Mouse (Mus musculus) natural killer cell, adult 2 months (primary cell): ENCODE data around the gene Zscan20.
"Not testable (repeated sequence)": the region's sequence is repeated elsewhere in the genome, so short reads cannot be mapped to it uniquely, and the experiment has no call there.

Experiments
- DNase-seq, 2 experiments: peaks; one replicate each; pipeline ENCODE4 v3.0.0; 2022; ENCODE audit warnings: low spot score in 2 of 2

Zscan20 gene

DNA sequence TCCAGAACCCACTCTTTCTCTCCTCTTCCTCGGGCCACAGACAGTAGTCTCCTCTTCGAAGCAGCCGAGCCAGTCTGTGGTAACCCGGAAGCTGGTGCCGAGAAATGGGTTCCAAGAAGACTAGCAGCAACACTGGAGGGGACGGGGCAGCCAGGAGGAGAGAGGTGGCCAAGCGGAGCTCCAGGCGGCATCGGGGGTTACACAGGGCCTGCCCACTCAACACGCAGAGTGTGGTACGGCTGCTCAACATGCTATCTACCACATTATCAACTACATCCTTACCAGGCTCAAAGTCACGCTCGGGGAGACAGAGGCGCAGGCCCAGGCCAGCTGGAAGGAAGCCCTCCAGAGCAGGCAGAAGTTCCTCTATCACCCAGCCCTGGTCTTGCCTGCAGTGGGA lies 5.9 kb upstream of the Zscan20 start:
- DNase-seq, result no peak

DNA sequence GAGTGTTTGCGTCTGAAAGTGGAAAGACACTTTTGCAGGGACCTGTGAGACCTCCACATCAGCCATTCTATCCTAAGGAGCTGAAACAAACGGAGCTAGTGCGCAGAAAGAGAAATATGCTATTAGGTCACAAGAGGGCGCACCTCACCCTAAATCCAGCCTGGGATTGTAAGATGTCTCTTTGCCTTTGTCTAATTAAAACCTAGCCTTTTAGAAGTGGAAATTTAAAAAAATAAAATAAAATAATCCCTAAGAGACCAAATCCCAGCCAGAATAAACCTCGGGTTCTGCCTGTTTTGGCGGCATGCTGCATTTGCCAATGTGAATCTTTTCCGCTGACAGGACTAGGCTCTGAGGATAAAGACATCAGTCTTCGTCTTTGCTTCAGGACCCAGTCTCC lies 3.4 kb upstream of the Zscan20 start:
- peak in 1 of 2 experiments; percentile 49 for DNase-seq

DNA sequence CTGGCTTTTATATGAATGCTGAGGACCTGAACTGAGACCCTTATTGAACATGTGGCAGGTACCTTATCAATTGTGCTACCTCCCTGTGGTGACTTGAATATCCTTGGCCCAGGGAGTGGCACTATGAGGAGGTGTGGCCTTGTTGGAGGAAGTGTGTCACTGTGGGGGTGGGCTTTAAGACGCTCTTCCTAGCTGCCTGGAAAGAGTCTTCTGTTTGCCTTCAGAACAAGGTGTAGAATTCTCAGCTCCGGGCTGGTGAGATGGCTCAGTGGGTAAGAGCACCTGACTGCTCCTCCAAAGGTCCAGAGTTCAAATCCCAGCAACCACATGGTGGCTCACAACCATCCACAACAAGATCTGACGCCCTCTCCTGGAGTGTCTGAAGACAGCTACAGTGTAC lies 1.8 kb upstream of the Zscan20 start:
- DNase-seq, result not testable (repeated sequence)

DNA sequence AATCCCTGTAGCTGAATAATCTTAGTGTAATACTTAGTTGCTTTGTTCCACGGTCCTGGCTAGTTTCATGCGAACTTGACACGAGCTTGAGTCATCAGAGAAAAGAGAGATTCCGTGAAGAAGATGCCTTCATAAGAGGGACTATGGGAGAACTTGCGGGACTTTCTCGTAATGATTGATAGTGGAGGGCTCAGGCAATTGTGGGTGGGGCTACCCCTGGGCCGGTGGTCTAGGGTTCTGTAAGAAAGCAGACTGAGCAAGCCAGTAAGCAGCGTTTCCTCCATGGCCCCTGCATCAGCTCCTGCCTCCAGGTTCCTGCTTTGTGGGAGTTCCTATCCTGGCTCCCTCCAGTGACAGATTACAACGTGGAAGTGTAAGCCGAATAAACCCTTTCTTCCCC lies 808 bp upstream of the Zscan20 start:
- DNase-seq, result no peak

DNA sequence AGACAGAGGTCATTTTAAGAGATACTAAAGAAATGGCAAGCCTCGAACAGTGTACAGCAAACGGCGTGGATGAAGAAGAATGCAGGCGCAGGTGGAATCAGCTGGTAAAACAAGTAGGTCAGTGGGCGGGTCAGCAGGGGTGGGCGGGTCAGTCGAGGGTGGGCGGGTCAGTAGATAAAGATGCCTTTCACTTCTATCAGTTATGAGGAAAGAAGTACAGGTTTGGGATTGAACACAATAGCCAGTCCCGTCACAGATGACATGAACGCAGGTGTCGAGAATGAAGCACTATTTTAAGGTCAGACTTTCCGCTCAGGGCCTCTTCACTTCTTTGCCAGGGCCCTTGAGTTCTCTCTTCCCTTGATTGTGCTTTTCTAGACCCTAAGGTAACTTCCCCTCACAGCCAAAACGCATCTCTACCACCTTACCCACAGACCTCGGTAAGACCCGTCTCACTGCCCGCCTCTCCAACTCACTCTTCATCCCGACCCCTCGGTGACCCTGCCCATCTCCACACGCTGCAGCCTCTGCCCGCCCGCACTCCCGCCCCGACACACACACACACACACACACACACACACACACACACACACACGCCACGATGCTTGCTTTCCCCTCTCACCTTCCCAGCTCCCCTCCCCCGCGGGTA lies 498 bp downstream of the Zscan20 start:
- no peak for DNase-seq

DNA sequence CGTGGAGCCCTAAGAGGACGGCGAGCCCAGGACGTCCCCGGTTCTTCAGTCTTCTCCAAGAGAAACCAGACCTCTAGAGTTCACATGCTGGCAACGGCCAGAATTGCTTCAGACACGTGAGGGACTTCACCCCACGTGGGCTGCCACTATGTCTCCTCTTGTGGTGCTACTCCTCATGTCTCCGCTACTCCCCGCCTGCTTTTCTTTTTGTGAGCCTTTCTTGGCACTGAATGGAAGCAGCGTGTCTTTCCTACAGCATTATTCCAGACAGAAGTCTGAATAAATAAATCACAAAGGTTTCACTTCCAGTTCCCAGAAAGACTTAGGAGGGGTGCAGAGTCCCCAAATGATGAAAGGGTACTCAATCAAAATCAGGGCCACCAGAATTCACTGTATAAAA lies 2.2 kb downstream of the Zscan20 start:
- no peak for DNase-seq

DNA sequence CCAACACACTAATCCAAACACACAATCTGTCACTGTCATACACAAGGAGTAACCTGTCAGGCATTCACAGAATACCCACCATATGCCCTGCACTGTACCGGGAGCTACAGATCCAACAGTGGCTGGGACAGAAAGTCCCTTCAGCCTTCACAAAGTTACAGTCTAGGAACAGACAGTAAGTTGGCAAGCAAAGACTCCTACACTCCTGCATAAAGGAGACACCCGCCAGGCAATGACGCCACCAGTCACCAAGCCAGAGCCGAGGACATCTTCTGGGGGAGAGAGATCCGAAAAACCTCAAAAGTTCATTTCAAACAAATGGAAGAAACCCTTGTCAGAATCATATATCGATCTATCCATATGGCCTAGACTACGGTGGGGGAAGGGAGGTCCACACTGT lies 3.3 kb downstream of the Zscan20 start:
- no peak for DNase-seq

DNA sequence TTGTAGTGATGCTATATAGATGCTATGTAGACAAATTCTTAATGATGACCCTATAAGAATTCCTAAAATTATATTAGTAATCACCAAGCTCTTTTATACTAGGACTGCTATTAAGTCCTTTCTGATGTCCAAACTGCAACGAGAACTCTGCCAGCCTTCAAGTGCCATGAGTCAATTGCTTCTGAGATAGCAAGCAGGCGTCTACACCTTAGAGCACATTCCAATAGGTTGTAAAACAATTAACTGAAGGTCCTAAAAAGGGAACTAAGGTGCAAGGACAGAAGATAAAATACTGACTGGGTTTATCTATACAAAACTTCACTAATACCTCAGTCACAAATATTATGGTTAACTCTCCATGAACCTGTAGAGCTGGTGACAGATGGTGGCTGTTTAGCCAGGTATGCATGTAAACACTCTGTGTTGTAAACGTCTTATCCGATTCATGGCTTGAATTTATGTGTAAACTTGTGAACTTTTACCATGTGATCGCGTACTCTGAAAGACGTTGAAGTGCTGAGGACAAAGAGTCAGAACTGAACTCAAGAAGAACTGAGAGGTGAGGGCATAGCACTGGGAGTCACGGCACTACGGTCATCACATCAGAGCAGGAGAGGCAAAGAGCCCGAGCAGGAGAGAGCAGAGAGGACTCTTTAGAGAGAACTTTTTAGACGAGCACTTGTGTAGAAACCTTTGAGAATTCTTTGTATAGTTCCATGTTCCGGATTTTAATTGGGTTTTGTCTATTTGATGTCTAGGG lies 11.9 kb downstream of the Zscan20 start:
- DNase-seq, result no peak

DNA sequence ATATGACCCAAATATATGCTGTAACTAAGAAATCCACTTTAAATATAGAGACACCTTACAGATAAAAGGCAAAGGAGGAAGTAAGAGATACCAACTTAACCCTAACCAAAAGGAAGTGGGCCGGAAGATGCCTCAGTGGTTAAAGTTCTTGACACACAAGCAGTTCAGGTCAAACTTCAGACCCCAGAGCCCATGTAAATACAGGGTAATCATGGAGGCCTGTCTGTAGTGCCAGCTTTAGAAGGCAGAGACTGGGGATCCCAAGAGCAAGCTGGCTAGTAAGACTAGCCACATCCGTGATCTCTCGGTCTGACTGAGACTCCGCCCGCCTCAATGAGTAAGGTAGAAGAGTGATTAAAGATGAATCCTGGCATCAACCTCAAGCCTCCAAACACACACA lies 15.8 kb downstream of the Zscan20 start:
- DNase-seq, result peak in 1 of 2 experiments; percentile 32

DNA sequence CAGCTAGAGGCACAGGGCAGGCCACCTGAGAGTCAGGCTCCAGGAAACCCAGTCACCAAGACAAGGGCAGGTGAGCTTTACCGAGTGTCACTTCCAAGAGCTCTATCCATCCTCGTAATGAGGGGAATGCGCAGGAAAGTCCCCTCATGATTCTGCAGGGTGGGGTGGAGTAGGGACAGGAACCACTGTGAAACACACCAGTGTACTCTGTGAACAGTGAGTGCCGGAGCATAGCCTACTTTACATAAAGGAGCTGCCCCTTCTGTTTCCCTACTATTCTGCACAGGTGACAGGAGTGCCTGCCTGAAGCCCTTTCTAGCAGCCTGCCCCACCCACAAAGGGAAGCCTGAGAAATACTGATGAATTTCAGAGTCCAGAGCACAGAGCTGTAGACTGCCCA lies 16.6 kb downstream of the Zscan20 start:
- DNase-seq, result no peak

DNA sequence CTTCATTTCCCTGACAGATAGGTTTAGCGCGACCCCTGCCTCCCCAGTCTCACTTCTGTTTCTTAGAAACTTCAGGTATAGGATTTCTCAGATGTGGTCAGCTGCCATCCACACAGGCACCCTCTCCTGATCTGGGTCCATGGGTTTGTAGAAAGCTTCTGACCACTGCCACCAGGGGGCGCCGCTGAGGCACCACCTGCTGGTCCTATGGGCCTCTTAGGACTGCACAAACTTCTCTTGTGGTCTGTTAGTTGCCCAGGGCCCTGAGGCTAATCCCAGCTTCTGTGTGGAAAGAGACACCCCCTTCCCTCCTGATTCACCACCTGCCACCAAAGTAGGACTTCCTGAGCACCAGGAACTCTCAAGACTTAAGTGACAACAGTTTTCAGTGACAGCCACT lies 30.7 kb downstream of the Zscan20 start:
- DNase-seq, result peak; percentile 22 to 54

DNA sequence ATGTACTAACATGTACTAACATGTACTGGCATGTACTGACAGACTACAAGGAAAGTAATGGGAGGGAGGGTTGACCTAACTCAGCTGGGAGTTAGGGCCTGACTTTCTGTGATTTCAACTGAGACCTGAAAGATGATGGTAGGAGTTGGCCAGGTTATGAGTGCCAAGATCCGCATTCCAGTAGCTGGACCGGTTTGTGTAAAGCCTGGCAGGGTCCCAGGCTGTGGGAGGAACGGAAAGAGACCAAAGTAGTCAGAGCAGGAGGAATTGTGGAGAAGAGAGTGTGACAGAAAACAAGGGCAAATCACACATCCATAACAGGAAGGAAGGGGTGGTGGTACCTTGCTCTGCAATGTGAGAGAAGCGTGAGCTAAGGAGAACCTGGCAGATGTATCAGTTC lies 34.1 kb downstream of the Zscan20 start:
- DNase-seq, result no peak

DNA sequence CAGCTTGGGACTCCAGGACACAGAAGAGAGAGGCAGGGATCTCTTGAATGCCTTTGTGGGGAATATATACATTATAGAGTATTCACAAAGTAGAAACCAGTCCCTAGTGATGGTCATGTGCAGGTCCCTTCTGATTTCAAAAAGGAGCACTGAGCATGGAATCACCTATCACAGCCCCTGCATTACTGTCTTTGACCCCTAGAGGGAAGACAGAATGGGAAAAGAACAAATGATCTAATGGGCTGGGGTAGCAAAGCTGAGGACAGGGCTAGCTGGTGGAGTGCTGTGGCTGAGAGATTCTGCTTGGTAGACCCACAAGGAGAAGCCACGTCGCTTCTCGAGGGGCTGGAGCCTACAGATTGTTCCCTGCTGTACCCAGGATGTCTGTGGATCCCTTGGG lies 49.6 kb downstream of the Zscan20 start:
- DNase-seq, result no peak

DNA sequence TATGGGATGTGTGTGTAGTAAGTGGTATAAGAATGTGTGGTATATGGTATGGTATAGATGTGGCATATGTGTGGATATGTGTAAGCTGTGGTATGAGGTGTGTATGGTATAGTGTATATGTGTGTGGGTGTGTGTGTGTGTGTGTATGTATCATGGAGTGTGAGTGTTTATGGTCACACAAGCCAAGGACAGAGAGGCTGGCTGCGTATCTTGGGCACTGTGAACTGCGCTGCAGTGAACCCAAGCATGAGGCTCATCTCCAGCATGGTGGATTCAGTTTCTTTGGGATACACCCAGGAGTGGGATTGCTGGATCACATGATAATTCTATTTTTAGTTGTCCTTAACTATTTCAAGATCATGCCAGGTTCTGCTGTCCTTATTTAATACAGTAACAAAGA lies 55.7 kb downstream of the Zscan20 start:
- no peak for DNase-seq

DNA sequence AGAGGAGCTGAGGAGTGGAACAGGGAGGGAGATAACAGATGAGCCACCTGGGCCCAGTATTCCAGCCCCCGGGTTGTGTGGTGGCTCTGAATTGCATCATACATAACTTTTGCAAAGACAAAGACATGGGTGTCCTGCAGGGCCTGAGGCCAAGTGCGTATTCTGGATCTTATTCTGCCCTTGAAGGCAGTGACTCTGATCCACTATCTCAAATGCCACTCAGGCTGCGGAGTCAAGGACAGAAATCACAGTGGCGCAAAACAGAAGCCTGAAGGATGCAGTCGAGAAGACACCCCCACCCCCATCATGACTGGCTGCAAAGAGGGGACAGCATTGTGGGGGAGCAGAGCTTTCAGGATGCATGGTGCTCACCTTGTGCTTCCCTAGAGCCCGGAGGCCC lies 59.1 kb downstream of the Zscan20 start:
- no peak for DNase-seq

DNA sequence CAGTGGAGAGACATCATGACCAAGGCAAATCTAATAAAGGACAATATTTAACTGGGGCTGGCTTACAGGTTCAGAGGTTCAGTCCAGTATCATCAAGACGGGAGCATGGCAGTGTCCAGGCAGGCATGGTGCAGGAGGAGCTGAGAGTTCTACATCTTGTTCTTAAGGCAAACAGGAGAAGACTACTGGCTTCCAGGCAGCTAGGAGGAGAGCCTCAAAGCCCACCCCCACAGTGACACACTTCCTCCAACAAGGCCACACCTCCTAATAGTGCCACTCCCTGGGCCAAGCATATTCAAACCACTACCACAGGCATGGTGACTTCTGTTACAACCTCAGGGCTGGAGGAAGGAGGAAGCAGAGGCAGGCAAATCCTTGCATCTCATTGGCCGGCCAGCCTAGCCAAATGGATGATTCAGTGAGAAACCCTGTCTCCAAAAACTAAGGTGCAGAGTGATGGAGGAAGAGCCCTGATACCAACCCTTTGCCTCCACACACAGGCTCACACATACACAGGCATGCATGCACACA lies 65.9 kb downstream of the Zscan20 start:
- not testable (repeated sequence) for DNase-seq

DNA sequence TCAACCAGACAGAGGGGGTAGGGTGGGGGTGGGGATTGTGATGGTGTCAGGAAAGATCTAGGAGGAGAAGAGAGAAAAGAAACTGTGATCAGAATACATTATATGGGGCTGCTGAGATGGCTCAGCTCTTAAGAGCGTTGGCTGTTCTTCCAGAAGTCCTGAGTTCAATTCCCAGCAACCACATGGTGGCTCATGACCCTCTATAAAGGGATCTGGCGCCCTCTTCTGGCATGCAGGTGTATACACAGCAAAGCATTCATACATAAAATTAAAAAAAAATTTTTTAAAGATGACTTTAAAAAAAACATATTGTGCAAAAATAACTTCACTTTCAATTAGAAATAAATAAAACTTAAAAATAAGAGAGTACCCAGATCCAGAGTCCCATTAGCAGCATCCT lies 66.5 kb downstream of the Zscan20 start:
- DNase-seq, result no peak
